Mouse (Mus musculus) MEL-GATA-1-ER (cell line): ENCODE data around the gene Lmntd1.

ENCODE experiments used
- DNase-seq: peaks from one replicate; pipeline ENCODE4 v3.0.0-alpha.2; 2012; ENCODE audit warnings: low read depth; ENCODE audit errors: extremely low read depth

The Lmntd1 gene

GRCm38 (mm10) chr6:145438851-145439250, 175.3 kb downstream of the Lmntd1 start:
- DNase-seq, result no peak

- DNase-seq, result no peak
Measured at GRCm38 (mm10) chr6:145435764-145436163, 178.4 kb downstream of the Lmntd1 start.

GRCm38 (mm10) chr6:145435156-145435555, 179.0 kb downstream of the Lmntd1 start:
- no peak for DNase-seq

- DNase-seq, result no peak
Measured at GRCm38 (mm10) chr6:145433897-145434296, 180.2 kb downstream of the Lmntd1 start.

- no peak for DNase-seq
Measured at GRCm38 (mm10) chr6:145432711-145433708, 181.1 kb downstream of the Lmntd1 start.

GRCm38 (mm10) chr6:145431747-145432146, 182.4 kb downstream of the Lmntd1 start:
- no peak for DNase-seq

- no peak for DNase-seq
Measured at GRCm38 (mm10) chr6:145427411-145427810, 186.7 kb downstream of the Lmntd1 start.

GRCm38 (mm10) chr6:145426501-145426900, 187.6 kb downstream of the Lmntd1 start:
- DNase-seq, result no peak

- no peak for DNase-seq
Measured at GRCm38 (mm10) chr6:145424156-145424555, 190.0 kb downstream of the Lmntd1 start.

GRCm38 (mm10) chr6:145423484-145423883, 190.6 kb downstream of the Lmntd1 start:
- no peak for DNase-seq

- DNase-seq, result no peak
Measured at GRCm38 (mm10) chr6:145421666-145422065, 192.5 kb downstream of the Lmntd1 start.

GRCm38 (mm10) chr6:145420407-145420806, 193.7 kb downstream of the Lmntd1 start:
- no peak for DNase-seq

GRCm38 (mm10) chr6:145418856-145419255, 195.3 kb downstream of the Lmntd1 start:
- DNase-seq, result no peak

GRCm38 (mm10) chr6:145417720-145418440, 196.2 kb downstream of the Lmntd1 start:
- no peak for DNase-seq

- no peak for DNase-seq
Measured at GRCm38 (mm10) chr6:145417014-145417719, 197.0 kb downstream of the Lmntd1 start.

- DNase-seq, result no peak
Measured at GRCm38 (mm10) chr6:145404369-145405051, 209.6 kb downstream of the Lmntd1 start.

GRCm38 (mm10) chr6:145401140-145401539, 213.0 kb downstream of the Lmntd1 start:
- DNase-seq, result no peak

- no peak for DNase-seq
Measured at GRCm38 (mm10) chr6:145397881-145398280, 216.2 kb downstream of the Lmntd1 start.

GRCm38 (mm10) chr6:145396534-145396933, 217.6 kb downstream of the Lmntd1 start:
- no peak for DNase-seq

GRCm38 (mm10) chr6:145390421-145390820, 223.7 kb downstream of the Lmntd1 start:
- no peak for DNase-seq

GRCm38 (mm10) chr6:145389904-145390303, 224.2 kb downstream of the Lmntd1 start:
- DNase-seq, result no peak
